Mouse (Mus musculus) CD4-positive, CD25-positive, alpha-beta regulatory T cell, adult 2 months (primary cell): ENCODE measurements around the gene Neurod6.

Experiments
- DNase-seq: peaks from one replicate; pipeline ENCODE4 v3.0.0-alpha.2; 2012; ENCODE audit warnings: low read depth, low spot score

Gene Neurod6

GRCm38 (mm10) chr6:55646824-55647560 is 34.1 kb downstream of the Neurod6 start:
- DNase-seq, result no peak

- DNase-seq, result no peak
These were observed 34.8 kb downstream of the Neurod6 start for GRCm38 (mm10) chr6:55646111-55646823.

- DNase-seq, result no peak
These were observed 46.4 kb downstream of the Neurod6 start for GRCm38 (mm10) chr6:55634662-55635061.
